Mouse (Mus musculus) embryonic stem cell, embryonic (primary cell): ENCODE results near the gene Hyal1.

Experiments
- CTCF ChIA-PET, 4 experiments: fragments of 300-600 bp in 2 of 4; fragments of 350-600 bp in 2 of 4; sonication (Branson Sonifier 250); formaldehyde crosslinking; loops; one replicate each; lab custom pipeline; 2022; ENCODE audit warnings: inconsistent platforms in 2 of 4; lab: Charles Lee
- POLR2A ChIA-PET, 4 experiments: fragments of 300-600 bp in 2 of 4; fragments of 350-600 bp in 2 of 4; sonication (Branson Sonifier 250); formaldehyde crosslinking; loops; one replicate each; lab custom pipeline; 2022; ENCODE audit warnings: antibody characterized with exemption in 4 of 4, inconsistent platforms in 1 of 4; lab: Charles Lee

Gene Hyal1

DNA sequence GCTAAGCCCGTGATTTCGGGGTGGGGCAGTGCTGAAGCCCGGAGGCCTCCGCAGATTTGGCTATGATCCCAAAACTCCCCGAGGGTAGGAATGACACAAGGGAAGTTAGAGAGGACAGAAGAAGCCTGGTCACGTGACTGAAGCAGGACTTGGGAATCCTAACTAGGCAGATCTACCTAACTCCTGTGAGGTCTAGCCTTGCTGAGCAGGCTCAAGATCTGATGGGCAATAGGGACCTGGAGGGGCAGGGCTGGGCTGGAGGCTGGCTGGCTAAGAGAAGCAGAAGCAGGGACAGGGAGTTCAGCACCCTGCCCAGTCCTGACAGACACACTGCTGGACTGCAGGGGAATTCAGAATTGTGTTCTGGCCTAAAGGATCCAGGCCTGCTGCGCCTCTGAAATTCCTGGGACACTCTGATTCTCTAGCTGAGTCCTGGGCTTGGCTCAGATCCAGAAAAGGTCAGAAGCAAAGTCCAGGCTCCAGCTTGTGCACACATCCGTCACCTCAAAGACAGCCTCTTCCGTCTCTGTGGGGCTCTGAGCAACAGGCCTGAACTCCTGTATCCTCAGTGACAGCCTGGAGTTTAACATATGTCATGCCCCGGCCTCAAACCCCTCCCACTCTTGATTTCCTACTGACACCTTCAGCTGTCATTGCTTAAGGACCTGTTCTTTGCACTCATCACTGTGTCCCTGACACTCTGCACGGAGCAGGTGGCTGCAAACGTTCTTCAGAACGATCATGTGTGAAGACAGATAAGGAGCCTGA is 42.2 kb downstream of the Hyal1 start:
- POLR2A ChIA-PET: interaction anchor here in 3 of 4 experiments (0.9 to 3.1 kb wide), 14 partner anchors 7 to 89 kb away, joined by 3 to 12 read pairs (median 3); partner anchors contain the start of genes Gnai2 (in 3 of the 3) and Hyal1 (in 2 of the 3)
- CTCF ChIA-PET: interaction anchor here in 3 of 4 experiments (0.9 to 2.1 kb wide), 9 partner anchors 7 to 53 kb away, joined by 3 to 21 read pairs (median 4); partner anchors contain the start of genes Gnai2 (in 1 of the 3) and Sema3b (in 1 of the 3)

DNA sequence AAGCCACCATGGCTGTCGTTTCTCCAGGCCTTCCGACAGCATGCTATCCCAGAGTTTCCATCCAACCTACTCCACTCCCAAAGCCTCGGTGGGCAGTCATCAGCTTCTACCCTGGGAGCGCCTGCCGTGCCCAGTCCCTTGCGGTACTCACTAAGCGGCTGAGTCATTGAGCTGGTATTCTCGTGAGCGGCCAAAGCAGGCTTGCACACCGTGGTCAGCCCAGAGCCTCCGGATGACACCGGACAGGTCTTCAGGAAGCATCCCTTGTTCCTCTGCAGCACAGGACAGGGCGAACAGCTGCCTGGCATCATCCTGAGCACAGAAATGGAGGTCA is 42.8 kb downstream of the Hyal1 start:
- ChIA-PET POLR2A (interaction anchor here in 3 of 4 experiments (0.9 to 3.1 kb wide), 12 partner anchors 11 to 88 kb away, joined by 3 to 12 read pairs (median 3); partner anchors contain the start of genes Gnai2 (in 3 of the 3) and Hyal1 (in 2 of the 3)), CTCF (interaction anchor here in 2 of 4 experiments (0.6 to 1.3 kb wide), 3 partner anchors 10 to 77 kb away, joined by 3 to 4 read pairs (median 4); partner anchors contain the start of gene Sema3b (in 1 of the 2))

DNA sequence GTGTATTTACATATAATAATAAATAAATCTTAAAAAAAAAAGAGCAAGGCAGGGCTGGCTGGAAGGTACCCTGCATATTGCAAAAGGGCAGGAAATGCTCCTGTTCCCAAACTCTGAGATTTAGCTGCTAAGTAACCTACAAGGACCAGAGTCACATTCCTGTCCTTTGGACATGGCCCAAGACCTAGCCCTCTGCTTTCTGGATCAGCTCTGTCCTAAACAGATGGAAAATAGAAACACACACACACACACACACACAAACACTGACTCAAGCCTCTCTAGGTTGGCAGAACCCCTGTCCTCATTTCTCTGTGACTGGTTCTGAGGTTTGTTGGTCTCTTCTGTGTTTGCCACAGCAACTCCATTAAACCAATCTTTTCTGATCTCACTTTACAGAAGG is 44.2 kb downstream of the Hyal1 start:
- POLR2A ChIA-PET: interaction anchor here in 2 of 4 experiments (1.0 to 1.1 kb wide), 2 partner anchors 9 kb away, joined by 3 to 4 read pairs; no protein-coding TSS in a partner anchor
- CTCF ChIA-PET: interaction anchor here in 1 of 4 experiments (1.4 kb wide), 1 partner anchor 24 kb away, joined by 4 read pairs; no protein-coding TSS in a partner anchor

DNA sequence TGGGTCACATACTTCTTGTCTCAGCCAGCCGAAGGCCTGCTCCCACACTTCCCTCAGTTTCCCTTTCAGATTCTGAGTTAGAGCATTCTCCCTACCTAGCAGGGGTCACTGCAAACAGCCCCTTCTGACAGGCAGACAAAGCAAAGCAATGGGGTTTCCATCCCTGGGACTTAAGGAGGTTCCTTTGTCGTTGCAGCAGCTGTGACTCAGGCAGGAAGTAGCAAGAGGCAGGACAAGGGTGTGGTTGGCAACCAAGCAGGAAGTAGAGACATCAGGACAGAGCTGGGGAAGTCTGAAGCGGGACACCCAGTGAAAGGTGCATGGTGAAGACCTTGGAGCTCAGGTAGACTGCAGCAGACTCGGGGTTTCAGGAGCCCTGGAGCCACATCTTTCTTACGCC is 47.8 kb downstream of the Hyal1 start:
- CTCF ChIA-PET: interaction anchor here (0.6 to 7.9 kb wide), 22 partner anchors 10 to 83 kb away, joined by 3 to 161 read pairs (median 6); partner anchors contain the start of genes Gnai2 (in 3 of the 4), Ifrd2 (in 1 of the 4) and Sema3b (in 1 of the 4)
- POLR2A ChIA-PET: interaction anchor here in 3 of 4 experiments (0.7 to 5.0 kb wide), 23 partner anchors 8 to 377 kb away, joined by 3 to 93 read pairs (median 5); partner anchors contain the start of genes Gnai2 (in 2 of the 3), Hyal1 (in 2 of the 3), Hyal3 (in 1 of the 3) and Naa80 (in 1 of the 3)

DNA sequence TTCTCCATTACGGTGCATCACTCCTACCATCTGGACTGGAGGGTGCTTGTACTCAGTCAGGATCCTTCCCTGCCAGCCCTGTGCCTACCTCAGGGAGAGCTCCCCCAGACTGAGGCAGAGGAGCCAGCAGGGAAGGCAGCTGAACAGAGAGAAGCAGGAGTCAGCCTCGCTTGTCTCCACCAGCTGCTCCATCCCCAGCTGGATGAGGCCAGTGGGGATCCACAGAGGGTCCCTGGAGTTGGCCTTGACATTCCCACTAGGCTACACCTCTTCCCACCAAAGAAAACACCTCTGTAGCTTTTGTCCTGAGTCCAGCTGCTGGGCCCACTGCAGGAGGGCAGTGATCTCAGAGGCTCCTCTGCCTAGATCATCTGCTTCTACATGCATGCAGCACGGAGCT is 48.2 kb downstream of the Hyal1 start:
- ChIA-PET POLR2A (interaction anchor here in 3 of 4 experiments (1.0 to 5.0 kb wide), 21 partner anchors 9 to 377 kb away, joined by 3 to 93 read pairs (median 6); partner anchors contain the start of genes Gnai2 (in 2 of the 3), Hyal1 (in 2 of the 3), Hyal3 (in 1 of the 3) and Naa80 (in 1 of the 3)), CTCF (interaction anchor here (0.6 to 7.9 kb wide), 27 partner anchors 7 to 83 kb away, joined by 3 to 161 read pairs (median 5); partner anchors contain the start of genes Gnai2 (in 3 of the 4), Ifrd2 (in 1 of the 4), Sema3b (in 1 of the 4) and Zmynd10 (in 1 of the 4))

DNA sequence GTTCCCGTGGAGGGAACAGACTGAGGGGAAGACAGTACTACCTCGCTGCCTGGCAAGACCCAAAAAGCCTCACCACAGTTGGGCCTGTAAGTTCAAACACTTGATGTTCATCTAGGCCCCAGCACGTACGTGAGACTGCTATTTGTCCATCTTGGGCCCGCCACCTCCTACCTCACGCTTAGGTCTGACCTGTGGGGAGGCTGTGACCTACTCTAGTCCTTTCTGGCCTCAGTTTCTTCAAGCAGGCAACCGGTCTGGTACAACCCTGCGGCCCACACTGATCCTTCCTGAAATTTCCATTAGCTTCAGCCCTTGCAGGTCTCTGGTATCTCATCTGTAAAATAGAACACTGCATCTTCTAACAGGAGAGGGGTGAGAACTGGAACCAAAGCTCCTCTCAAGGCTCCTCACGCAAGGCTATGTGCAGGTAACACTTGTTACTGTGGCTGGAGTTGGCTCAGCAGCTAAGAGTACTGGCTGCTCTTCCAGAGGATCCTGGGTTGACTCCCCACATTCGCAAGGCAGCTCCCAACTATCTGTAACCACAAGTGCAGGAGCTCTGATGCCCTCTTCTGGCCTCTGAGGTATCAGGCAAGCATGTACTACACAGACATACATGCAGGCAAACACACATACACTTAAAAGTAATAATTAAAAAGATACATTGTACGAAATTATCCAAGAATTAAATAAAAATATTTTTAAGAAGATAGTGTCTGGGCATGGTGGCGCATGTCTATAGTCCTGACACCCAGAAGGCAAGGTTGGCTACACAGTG is 48.8 kb downstream of the Hyal1 start:
- ChIA-PET POLR2A (interaction anchor here (0.6 to 5.0 kb wide), 31 partner anchors 8 to 376 kb away, joined by 3 to 93 read pairs (median 5); partner anchors contain the start of genes Gnai2 (in 3 of the 4), Hyal1 (in 2 of the 4), Hyal3 (in 2 of the 4) and Ifrd2 (in 1 of the 4)), CTCF (interaction anchor here (0.5 to 7.9 kb wide), 55 partner anchors 8 to 442 kb away, joined by 3 to 161 read pairs (median 5); partner anchors contain the start of genes Gnai2 (in 3 of the 4), Ifrd2 (in 2 of the 4), 6430571L13Rik (in 1 of the 4) and Hyal1 (in 1 of the 4))

DNA sequence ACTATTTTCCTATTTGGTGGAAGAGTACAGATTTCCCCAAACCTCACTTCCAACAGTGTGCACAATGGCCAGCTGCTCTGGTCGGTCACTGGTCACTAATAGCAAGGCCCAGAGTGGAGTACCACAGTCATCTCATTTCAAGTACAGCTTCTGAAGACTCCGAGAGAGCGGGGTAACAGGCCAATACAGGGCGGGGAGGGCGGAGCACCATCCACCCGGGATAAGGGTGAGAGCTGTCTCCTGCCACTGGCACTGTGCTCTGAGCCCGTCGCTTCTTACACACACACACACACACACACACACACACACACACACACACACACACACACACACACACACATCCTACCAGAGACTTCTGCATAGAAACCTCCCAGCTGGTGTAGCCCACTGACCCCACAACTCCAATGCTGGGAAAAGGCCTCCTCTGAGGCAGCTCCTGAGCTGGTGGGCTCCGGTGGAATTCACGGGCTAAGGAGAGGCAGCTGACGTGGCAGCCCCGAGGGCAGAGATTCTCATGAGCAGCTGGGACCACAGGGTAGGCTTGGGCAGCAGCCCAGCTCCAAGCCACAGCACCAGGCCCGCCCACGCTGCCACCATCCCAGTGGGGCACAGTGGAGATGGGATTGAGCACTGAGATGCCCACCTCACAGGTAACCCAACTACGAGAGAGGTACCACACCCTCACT is 49.6 kb downstream of the Hyal1 start:
- POLR2A ChIA-PET: interaction anchor here (0.6 to 5.0 kb wide), 49 partner anchors 9 to 423 kb away, joined by 3 to 93 read pairs (median 4); partner anchors contain the start of genes Gnai2 (in 3 of the 4), Hyal3 (in 2 of the 4), Cyb561d2 (in 1 of the 4) and Gmppb (in 1 of the 4)
- CTCF ChIA-PET: interaction anchor here (0.5 to 7.9 kb wide), 84 partner anchors 8 to 1181 kb away, joined by 3 to 161 read pairs (median 5); partner anchors contain the start of genes Gnai2 (in 3 of the 4), Hyal1 (in 2 of the 4), Ifrd2 (in 2 of the 4) and 6430571L13Rik (in 1 of the 4)

DNA sequence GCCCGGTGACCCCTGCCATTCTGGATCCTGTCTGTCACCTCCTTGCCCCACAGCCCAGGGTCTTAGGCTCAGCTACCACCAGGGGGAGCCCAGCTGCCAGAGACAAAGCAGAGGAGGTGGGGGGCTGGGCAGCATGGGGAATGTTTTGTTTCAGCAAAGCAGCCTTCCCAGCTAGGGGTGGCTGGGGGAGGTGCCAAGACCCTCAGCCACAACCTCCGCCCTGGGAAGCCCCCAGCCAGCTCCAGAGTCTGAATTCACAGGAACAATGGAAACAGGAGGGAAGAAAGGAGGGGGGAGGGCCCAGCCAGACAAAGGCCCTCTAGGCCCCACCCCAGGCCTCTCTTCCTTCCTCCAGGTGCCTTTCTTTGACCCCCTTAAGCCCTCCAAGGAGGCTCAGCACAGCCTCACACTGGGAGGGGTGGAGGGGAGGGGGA is 50.1 kb downstream of the Hyal1 start:
- POLR2A ChIA-PET: interaction anchor here (0.6 to 5.0 kb wide), 46 partner anchors 9 to 422 kb away, joined by 3 to 93 read pairs (median 4); partner anchors contain the start of genes Gnai2 (in 3 of the 4), Cyb561d2 (in 1 of the 4), Gmppb (in 1 of the 4) and Hyal1 (in 1 of the 4)
- CTCF ChIA-PET: interaction anchor here (0.5 to 7.9 kb wide), 75 partner anchors 9 to 1181 kb away, joined by 3 to 161 read pairs (median 5); partner anchors contain the start of genes Gnai2 (in 3 of the 4), Hyal1 (in 2 of the 4), Ifrd2 (in 2 of the 4) and 6430571L13Rik (in 1 of the 4)

DNA sequence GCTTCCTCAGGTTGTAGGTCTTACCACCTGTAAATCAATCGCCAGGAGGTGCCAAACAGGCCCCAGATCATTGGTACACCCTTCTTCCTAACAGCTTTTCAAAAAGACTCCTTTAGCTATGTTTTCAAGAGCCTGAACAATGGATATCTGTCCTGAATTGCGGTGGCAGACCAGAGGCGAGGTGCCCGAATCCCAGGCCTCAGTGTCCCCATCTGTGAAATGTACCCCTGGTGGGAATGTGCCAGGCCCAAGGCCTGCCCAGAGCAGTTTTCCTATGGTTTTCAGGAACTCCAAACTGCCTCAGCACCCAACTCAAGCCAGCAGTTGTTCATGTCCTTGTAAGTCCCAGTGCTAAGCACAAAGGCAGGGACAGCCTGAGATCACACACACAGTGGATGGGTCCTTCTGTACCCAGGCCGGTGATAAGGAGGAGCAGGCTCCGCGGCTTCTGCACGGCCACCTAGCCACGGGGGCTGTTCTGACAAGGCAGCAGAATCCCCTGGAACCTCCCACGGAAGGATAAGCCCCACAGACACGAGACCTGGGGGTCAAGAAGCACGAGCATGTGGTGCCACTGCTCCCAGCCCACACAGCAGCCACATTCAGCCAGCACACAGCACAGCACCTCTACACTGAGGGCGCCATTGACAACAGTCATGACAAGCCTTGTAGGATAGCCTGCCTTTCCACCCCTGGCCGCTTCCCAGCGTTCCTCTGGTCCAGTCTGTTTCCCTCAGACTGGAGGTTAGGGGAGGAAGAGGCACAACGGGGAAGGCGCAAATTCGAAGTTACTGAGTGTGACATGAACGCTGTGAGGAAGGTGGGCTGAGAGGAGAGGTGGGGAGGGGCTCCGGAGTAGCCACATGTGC is 50.9 kb downstream of the Hyal1 start:
- CTCF ChIA-PET: interaction anchor here (0.5 to 7.9 kb wide), 53 partner anchors 8 to 467 kb away, joined by 3 to 161 read pairs (median 6); partner anchors contain the start of genes Gnai2 (in 3 of the 4), Hyal1 (in 2 of the 4), Ifrd2 (in 2 of the 4) and Apeh (in 1 of the 4)
- POLR2A ChIA-PET: interaction anchor here (0.6 to 5.0 kb wide), 30 partner anchors 8 to 689 kb away, joined by 3 to 93 read pairs (median 5); partner anchors contain the start of genes Gnai2 (in 3 of the 4), Cyb561d2 (in 1 of the 4), Gmppb (in 1 of the 4) and Hyal1 (in 1 of the 4)

DNA sequence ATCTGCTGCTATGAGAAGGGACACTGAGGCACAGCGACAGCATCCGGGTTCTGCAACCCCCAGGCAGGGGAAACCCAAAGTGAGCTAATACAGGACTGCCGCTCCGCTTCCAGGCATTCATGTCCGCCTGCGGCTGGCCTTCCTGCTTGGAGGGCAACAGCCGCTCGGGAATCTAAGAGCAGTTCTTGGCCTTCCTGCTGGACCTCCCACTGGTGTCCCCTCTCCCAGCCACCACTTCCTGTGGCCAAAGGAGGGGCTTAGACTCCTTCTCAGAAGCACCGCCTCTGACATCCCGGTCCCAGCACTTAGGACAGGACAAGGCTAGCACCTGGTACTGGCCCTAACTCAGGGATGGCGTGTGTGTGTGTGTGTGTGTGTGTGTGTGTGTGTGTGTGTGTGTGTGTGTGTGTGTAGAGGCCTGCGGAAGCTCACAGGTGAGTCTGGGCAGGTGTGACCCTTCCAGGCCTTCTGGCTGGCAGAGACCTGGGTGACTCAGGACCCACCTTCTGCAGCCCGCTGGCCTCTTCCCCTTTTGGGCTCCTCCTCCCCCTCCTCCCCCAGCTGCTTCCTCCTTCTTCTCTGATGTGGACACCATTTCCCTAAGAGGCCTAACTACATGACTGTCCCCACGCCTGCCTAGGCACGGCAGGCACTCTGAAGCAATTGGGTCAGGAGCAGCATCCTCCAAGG is 52.1 kb downstream of the Hyal1 start:
- CTCF ChIA-PET: interaction anchor here (0.6 to 7.9 kb wide), 12 partner anchors 11 to 1272 kb away, joined by 3 to 161 read pairs (median 12); partner anchors contain the start of gene Sema3b (in 1 of the 4)
- POLR2A ChIA-PET: interaction anchor here (0.5 to 3.2 kb wide), 21 partner anchors 12 to 1364 kb away, joined by 3 to 53 read pairs (median 4); partner anchors contain the start of genes Ifrd2 (in 2 of the 4), Hyal3 (in 1 of the 4) and Naa80 (in 1 of the 4)

DNA sequence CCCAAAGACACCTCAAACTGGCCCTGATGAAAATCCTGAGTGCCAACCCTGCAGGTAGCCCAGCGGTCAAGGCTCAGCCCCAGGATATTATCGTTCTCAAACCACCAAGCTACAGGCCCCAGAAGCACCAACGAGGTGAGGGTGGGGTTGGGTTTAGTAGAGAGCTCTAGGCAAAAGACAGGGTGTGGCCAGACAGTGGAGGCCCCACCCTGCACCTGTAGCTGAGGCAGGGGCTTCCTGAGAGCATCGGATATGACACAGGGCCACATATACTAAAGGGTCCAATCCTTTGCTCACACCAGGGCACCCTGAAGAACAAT is 52.6 kb downstream of the Hyal1 start:
- ChIA-PET CTCF (interaction anchor here (1.0 to 7.9 kb wide), 12 partner anchors 11 to 48 kb away, joined by 3 to 161 read pairs (median 12); partner anchors contain the start of gene Sema3b (in 1 of the 4)), POLR2A (interaction anchor here (0.7 to 3.2 kb wide), 29 partner anchors 9 to 1018 kb away, joined by 3 to 53 read pairs (median 6); partner anchors contain the start of genes Ifrd2 (in 2 of the 4), Hyal1 (in 1 of the 4), Hyal3 (in 1 of the 4) and Naa80 (in 1 of the 4))

DNA sequence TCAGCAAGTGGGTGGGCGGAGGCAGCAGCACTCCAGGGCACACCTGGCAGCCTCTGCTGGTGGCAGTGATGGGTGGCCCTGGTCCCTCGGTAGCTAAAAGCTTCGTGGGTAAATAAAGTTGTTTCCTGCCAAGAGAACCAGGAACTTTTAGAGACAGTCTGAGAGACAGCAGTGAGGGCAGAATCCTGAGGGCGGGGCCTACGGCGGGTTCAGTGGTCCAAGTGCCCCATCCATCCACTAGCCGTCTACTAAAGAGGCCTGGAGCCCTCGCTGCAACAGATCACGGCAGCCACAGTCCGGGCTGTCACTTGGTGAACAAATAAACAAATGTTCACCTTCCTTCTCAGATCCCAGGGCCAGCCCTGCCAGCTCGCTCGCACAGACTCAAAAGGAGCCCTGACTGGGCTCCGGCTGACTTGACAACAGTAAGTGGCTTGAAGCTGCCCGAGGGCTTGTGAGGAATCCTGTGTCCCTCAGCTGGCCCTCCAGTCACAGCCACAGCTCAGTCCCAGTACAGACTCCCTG is 53.2 kb downstream of the Hyal1 start:
- POLR2A ChIA-PET: interaction anchor here (0.7 to 3.2 kb wide), 64 partner anchors 7 to 738 kb away, joined by 3 to 53 read pairs (median 5); partner anchors contain the start of genes Hyal1 (in 3 of the 4), Ifrd2 (in 3 of the 4), Hyal3 (in 2 of the 4) and Amigo3 (in 1 of the 4)
- CTCF ChIA-PET: interaction anchor here (0.5 to 7.9 kb wide), 37 partner anchors 11 to 350 kb away, joined by 3 to 161 read pairs (median 5); partner anchors contain the start of genes Tmem115 (in 2 of the 4), Cyb561d2 (in 1 of the 4), Hyal1 (in 1 of the 4) and Ifrd2 (in 1 of the 4)

DNA sequence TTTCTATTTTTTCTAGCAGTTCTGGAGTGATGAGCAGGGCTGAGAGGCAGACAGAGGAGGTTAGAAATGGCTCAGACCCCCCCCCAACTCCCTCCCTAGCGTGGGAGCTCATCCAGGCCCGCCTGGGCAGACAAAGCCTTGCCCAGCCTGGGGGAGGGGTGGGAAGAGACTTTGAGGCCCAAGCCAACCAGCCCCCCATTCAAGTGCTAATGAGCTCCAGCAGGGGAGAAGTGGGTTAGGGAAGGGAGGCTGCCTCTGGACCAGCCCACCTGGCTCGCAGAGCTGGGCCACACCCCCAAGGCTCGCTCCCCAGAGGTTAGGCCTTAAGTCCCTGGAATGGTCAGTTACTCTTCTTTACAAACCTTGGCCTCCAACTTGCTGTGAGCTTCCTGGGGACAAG is 53.8 kb downstream of the Hyal1 start:
- POLR2A ChIA-PET: interaction anchor here (0.6 to 3.2 kb wide), 72 partner anchors 8 to 900 kb away, joined by 3 to 53 read pairs (median 5); partner anchors contain the start of genes Ifrd2 (in 3 of the 4), Hyal1 (in 2 of the 4), Hyal3 (in 2 of the 4) and Tmem115 (in 2 of the 4)
- CTCF ChIA-PET: interaction anchor here (0.5 to 7.9 kb wide), 45 partner anchors 10 to 1190 kb away, joined by 3 to 161 read pairs (median 5); partner anchors contain the start of genes Tmem115 (in 2 of the 4), Cyb561d2 (in 1 of the 4), Hyal1 (in 1 of the 4) and Ifrd2 (in 1 of the 4)
